Mouse (Mus musculus): Measurements from ENCODE around the gene Rbbp9.

GRCm38 (mm10) chr2:144525856-144526255 lies 24.8 kb downstream of the Rbbp9 start:
- peak; percentile 46; the same call in 1 of the 2 replicates for TF ChIP-seq POLR2A (IDR thresholded peaks at IDR 0.05; ENCODE audit: extremely low read depth, insufficient read depth, low read length)
- TF ChIP-seq CTCF (IDR thresholded peaks at IDR 0.05; ENCODE audit: extremely low read depth, insufficient read depth, low read length) = no peak

Measured in cortical plate, adult 2 months (tissue).